In genomic region chr7:73530846-73531245, GRCm38 (mm10) we compare ENCODE assay signal across 9 mouse cellular contexts. TPM values are rescaled to one million over a fixed set of nuclear protein-coding genes. Genes with fewer than 3 reads are reported as not detected.
DNase-seq lines count a peak whose midpoint lies in the region; ATAC-seq and TF ChIP-seq lines count a peak whose summit lies in the region.
"Had no signal": no experiment of that assay in that cellular context is flagged by ENCODE, and none has a peak within 500 bp of the region (broad histone marks: within the 10 kb centered on the region; RNA-seq: fewer than 3 reads in every experiment).

No protein-coding gene starts in this region.

- H3K4me1 ChIP-seq in intestine, embryonic 16.5 days (ENCODE audit: control insufficient read depth, insufficient read depth, low read length) = peaks cover 43% of the 10 kb centered on the region
- H3K4me1 ChIP-seq in intestine, embryonic 15.5 days (replicated peaks) = peaks cover 21% of the 10 kb centered on the region
- H3K4me1 ChIP-seq in spleen, adult 2 months (ENCODE audit: control insufficient read depth, insufficient read depth, insufficient read length) = peaks cover 29% of the 10 kb centered on the region
- H3K4me1 ChIP-seq in embryonic fibroblast, embryonic 13.5 days (ENCODE audit: control insufficient read depth, insufficient read depth, low read length) = peaks cover 29% of the 10 kb centered on the region
- H3K4me1 ChIP-seq in stomach, embryonic 16.5 days (ENCODE audit: control insufficient read depth, insufficient read depth, low read length) = peaks cover 39% of the 10 kb centered on the region

- H3K4me2 ChIP-seq in intestine, embryonic 16.5 days (ENCODE audit: low read depth, low read length) = no peak overlapping the region
- H3K4me2 ChIP-seq in intestine, embryonic 15.5 days (replicated peaks) = no peak overlapping the region
- H3K4me2 ChIP-seq in stomach, embryonic 16.5 days (ENCODE audit: low read depth, low read length) = no peak overlapping the region

- no peak for ATAC-seq in intestine, embryonic 16.5 days
- no peak for ATAC-seq in intestine, embryonic 15.5 days
- ATAC-seq in stomach, embryonic 16.5 days (ENCODE audit: insufficient read depth, low FRiP score) = no peak

- no peak for TF ChIP-seq POLR2A in spleen, adult 2 months (IDR thresholded peaks at IDR 0.05; ENCODE audit: low read depth, low read length)
- TF ChIP-seq POLR2A in embryonic fibroblast, embryonic 13.5 days (IDR thresholded peaks at IDR 0.05; ENCODE audit: low read depth, low read length) = no peak

- no peak for TF ChIP-seq CTCF in spleen, adult 2 months (IDR thresholded peaks at IDR 0.05; ENCODE audit: extremely low read depth, insufficient read depth, insufficient read length, insufficient replicate concordance)
- TF ChIP-seq CTCF in embryonic fibroblast, embryonic 13.5 days (IDR thresholded peaks at IDR 0.05; ENCODE audit: borderline replicate concordance, insufficient read depth, low read length) = no peak

- H3K9me3 ChIP-seq in intestine, embryonic 16.5 days (ENCODE audit: control insufficient read depth, low read length) = no peaks in the 10 kb centered on the region
- no peaks in the 10 kb centered on the region for H3K9me3 ChIP-seq in intestine, embryonic 15.5 days
- no peaks in the 10 kb centered on the region for H3K9me3 ChIP-seq in stomach, embryonic 16.5 days (replicated peaks; ENCODE audit: control insufficient read depth, low read length)

- H3K36me3 ChIP-seq in intestine, embryonic 16.5 days (ENCODE audit: control insufficient read depth, insufficient read depth, low read length) = no peaks in the 10 kb centered on the region
- H3K36me3 ChIP-seq in intestine, embryonic 15.5 days = no peaks in the 10 kb centered on the region
- peaks cover 7% of the 10 kb centered on the region; the same call in 1 of the 2 replicates for H3K36me3 ChIP-seq in spleen, adult 2 months (ENCODE audit: control insufficient read depth, insufficient read depth, low read length)
- no peaks in the 10 kb centered on the region for H3K36me3 ChIP-seq in stomach, embryonic 16.5 days (ENCODE audit: control insufficient read depth, insufficient read depth, low read length)

- 0 out of 2 replicates have a peak overlapping the region, but pooled peaks have one; percentile 7 for H3K27ac ChIP-seq in intestine, embryonic 16.5 days (ENCODE audit: low read length)
- H3K27ac ChIP-seq in intestine, embryonic 15.5 days = no peak overlapping the region
- H3K27ac ChIP-seq in spleen, adult 2 months (ENCODE audit: insufficient read depth, low read length) = peak overlapping the region; percentile 73
- H3K27ac ChIP-seq in embryonic fibroblast, embryonic 13.5 days (ENCODE audit: insufficient read depth, low read length) = 0 out of 2 replicates have a peak overlapping the region, but pooled peaks have one; percentile 36
- peak overlapping the region; percentile 16; the same call in 1 of the 2 replicates for H3K27ac ChIP-seq in stomach, embryonic 16.5 days (ENCODE audit: low read length)

- DNase-seq in spleen, adult 2 months (ENCODE audit: low read depth in 1 of 2, low spot score in 2 of 2) = no peak
- DNase-seq in spleen, adult 12 weeks (ENCODE audit: low spot score) = no peak
- no peak for DNase-seq in adrenal gland, postnatal 14 days
- DNase-seq: lung, adult 2 months; thymus, postnatal 25 days had no signal

- H3K9ac ChIP-seq in intestine, embryonic 16.5 days (ENCODE audit: low read depth, low read length) = no peak overlapping the region
- H3K9ac ChIP-seq in intestine, embryonic 15.5 days = no peak overlapping the region
- H3K9ac ChIP-seq in stomach, embryonic 16.5 days (ENCODE audit: low read length) = no peak overlapping the region

- WGBS in intestine, embryonic 16.5 days = 79% methylated on average over 5 of the region's 5 CpGs
- 76% methylated on average over 5 of the region's 5 CpGs for WGBS in intestine, embryonic 15.5 days
- 9% methylated on average over 5 of the region's 5 CpGs for whole genome bisulfite sequencing in spleen, adult 2 months
- 74% methylated on average over 5 of the region's 5 CpGs for WGBS in stomach, embryonic 16.5 days

- H3K27me3 ChIP-seq in intestine, embryonic 16.5 days (replicated peaks; ENCODE audit: control insufficient read depth, insufficient read depth, low read length) = no peaks in the 10 kb centered on the region
- H3K27me3 ChIP-seq in intestine, embryonic 15.5 days (replicated peaks) = no peaks in the 10 kb centered on the region
- H3K27me3 ChIP-seq in spleen, adult 2 months (ENCODE audit: control insufficient read depth, insufficient read depth, low read length) = no peaks in the 10 kb centered on the region
- no peaks in the 10 kb centered on the region for H3K27me3 ChIP-seq in stomach, embryonic 16.5 days (ENCODE audit: control insufficient read depth, insufficient read depth, low read length)

- H3K4me3 ChIP-seq in intestine, embryonic 16.5 days (ENCODE audit: low read length) = no peak overlapping the region
- no peak overlapping the region for H3K4me3 ChIP-seq in intestine, embryonic 15.5 days (replicated peaks)
- no peak overlapping the region for H3K4me3 ChIP-seq in spleen, adult 2 months (ENCODE audit: extremely low read depth, insufficient read depth, insufficient read length)
- H3K4me3 ChIP-seq in embryonic fibroblast, embryonic 13.5 days (ENCODE audit: insufficient read depth, low read length) = no peak overlapping the region
- H3K4me3 ChIP-seq in stomach, embryonic 16.5 days (replicated peaks; ENCODE audit: low read length) = no peak overlapping the region

RNA-seq across cellular contexts. Expression of gene Chd2, which starts 10.8 kb away (rescaled TPM):
- polyA plus RNA-seq in intestine, embryonic 16.5 days (2015; fragmentation: Nextera tagmentation; extraction: Ambion mirVana) = 40.1 and 41.1 TPM in 2 replicates
- polyA plus RNA-seq in intestine, embryonic 15.5 days (2015; fragmentation: Nextera tagmentation; extraction: Ambion mirVana) = 39.3 and 46.0 TPM in 2 replicates
- 48.6 and 52.5 TPM in 2 replicates for polyA plus RNA-seq in spleen, adult 2 months (2012; rRNA removed)
- polyA plus RNA-seq in embryonic fibroblast, embryonic 13.5 days (2011; ENCODE audit: insufficient read length, low read depth, missing spikeins) = 45.2 and 51.4 TPM in 2 replicates
- 35.8 and 44.5 TPM in 2 replicates for polyA plus RNA-seq in stomach, embryonic 16.5 days (2015; fragmentation: Nextera tagmentation; extraction: Ambion mirVana)
- total RNA-seq in adrenal gland, postnatal 14 days (2021) = 45.1 and 52.8 TPM in 2 replicates
